ENCODE assay signal across 30 mouse cellular contexts in the genomic region with DNA sequence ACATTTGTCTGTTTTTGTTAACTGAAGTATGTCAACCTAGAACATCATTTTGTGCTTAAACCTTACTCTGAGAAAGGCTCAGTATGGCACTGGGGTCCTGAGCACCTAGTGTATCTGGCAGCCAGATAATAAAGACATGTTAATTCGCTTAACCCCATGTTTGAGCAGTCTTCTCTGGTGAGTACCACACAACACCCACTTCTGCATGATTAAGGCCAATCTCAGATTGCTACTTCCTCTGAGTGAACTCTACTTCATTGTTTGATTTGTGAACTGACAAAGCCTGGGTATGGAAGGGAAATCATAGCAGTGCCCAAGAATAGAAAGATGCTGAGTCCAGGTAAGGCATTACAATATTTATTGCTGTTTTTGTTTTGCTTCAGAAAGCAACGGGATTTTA. TPM values are rescaled to one million over a fixed set of nuclear protein-coding genes. Genes with fewer than 3 reads are reported as not detected.
DNase-seq lines count a peak whose midpoint lies in the region; ATAC-seq and TF ChIP-seq lines count a peak whose summit lies in the region.
"Had no signal": no experiment of that assay in that cellular context is flagged by ENCODE, and none has a peak within 500 bp of the region (broad histone marks: within the 10 kb centered on the region; RNA-seq: fewer than 3 reads in every experiment).

No protein-coding gene starts in this region.

- H3K9me3 ChIP-seq in liver, postnatal 0 days (ENCODE audit: low read length), result no peaks in the 10 kb centered on the region
- no peaks in the 10 kb centered on the region for H3K9me3 ChIP-seq in liver, embryonic 11.5 days (ENCODE audit: control insufficient read depth, low read length)
- H3K9me3 ChIP-seq: embryonic facial prominence, embryonic 13.5 days; embryonic facial prominence, embryonic 15.5 days; forebrain, embryonic 10.5 days; forebrain, embryonic 12.5 days had no signal

- no peak overlapping the region for H3K9ac ChIP-seq in liver, postnatal 0 days (replicated peaks)
- no peak overlapping the region for H3K9ac ChIP-seq in liver, embryonic 11.5 days (ENCODE audit: low read depth, low read length)
- H3K9ac ChIP-seq: embryonic facial prominence, embryonic 13.5 days; embryonic facial prominence, embryonic 15.5 days; forebrain, embryonic 12.5 days had no signal

- no peak overlapping the region for H3K4me2 ChIP-seq in liver, postnatal 0 days (ENCODE audit: low read depth, low read length)
- no peak overlapping the region for H3K4me2 ChIP-seq in liver, embryonic 11.5 days
- H3K4me2 ChIP-seq: embryonic facial prominence, embryonic 13.5 days; embryonic facial prominence, embryonic 15.5 days; forebrain, embryonic 12.5 days had no signal

- no peaks in the 10 kb centered on the region for H3K36me3 ChIP-seq in liver, postnatal 0 days (replicated peaks; ENCODE audit: insufficient read depth, low read length)
- H3K36me3 ChIP-seq in liver, embryonic 11.5 days (ENCODE audit: control insufficient read depth, insufficient read depth, low read length), result no peaks in the 10 kb centered on the region
- H3K36me3 ChIP-seq: embryonic facial prominence, embryonic 13.5 days; embryonic facial prominence, embryonic 15.5 days; forebrain, embryonic 10.5 days; forebrain, embryonic 12.5 days; G1E had no signal

- 54% methylated on average over 2 of the region's 2 CpGs for WGBS in liver, postnatal 0 days (ENCODE audit: insufficient replicate concordance)
- 71% methylated on average over 2 of the region's 2 CpGs for WGBS in liver, embryonic 11.5 days

- no peak overlapping the region for H3K4me3 ChIP-seq in liver, postnatal 0 days (ENCODE audit: low read depth, low read length)
- H3K4me3 ChIP-seq in liver, embryonic 11.5 days (ENCODE audit: low read depth, low read length), result no peak overlapping the region
- H3K4me3 ChIP-seq: embryonic facial prominence, embryonic 13.5 days; embryonic facial prominence, embryonic 15.5 days; erythroblast, embryonic 14.5 days; forebrain, embryonic 10.5 days; forebrain, embryonic 12.5 days had no signal

- TF ChIP-seq EP300 in liver, postnatal 0 days (IDR thresholded peaks at IDR 0.05; ENCODE audit: low read depth), result no peak

- TF ChIP-seq CTCF in liver, postnatal 0 days (IDR thresholded peaks at IDR 0.05; ENCODE audit: low read depth), result no peak

- no peak for ATAC-seq in liver, postnatal 0 days
- no peak for ATAC-seq in liver, embryonic 11.5 days (replicated peaks; ENCODE audit: low FRiP score)
- ATAC-seq: activated CD4-positive, CD25-positive, alpha-beta regulatory T cell, adult 4 months; CD4-positive, CD25-positive, alpha-beta regulatory T cell, adult 4 months; forebrain, embryonic 14.5 days; forebrain, embryonic 16.5 days; Patski had no signal

- DNase-seq in adrenal gland, adult (ENCODE audit: inconsistent age in 2 of 2, low spot score in 1 of 2), result peak; percentile 36 to 81
- DNase-seq in adrenal gland, postnatal 25 days, result no peak
- DNase-seq in adrenal gland, adult 8-10 months, result peak; percentile 14
- DNase-seq in adrenal gland, adult 18-20 months (ENCODE audit: low spot score in 2 of 2), result no peak
- DNase-seq in liver, postnatal 0 days, result no peak
- DNase-seq in liver, embryonic 11.5 days (ENCODE audit: low spot score), result no peak
- DNase-seq: B cell, adult 2 months; cerebellum, adult 11 months; cerebellum, adult 18-20 months; cerebellum, adult 8-10 months; cerebellum, adult 9-11 months; cerebellum, postnatal 14 days; cerebellum, postnatal 36 days; embryo, embryonic 11 days had no signal

- 0 out of 2 replicates have a peak overlapping the region, but pooled peaks have one; percentile 41 for H3K27ac ChIP-seq in liver, postnatal 0 days (ENCODE audit: low read depth)
- no peak overlapping the region for H3K27ac ChIP-seq in liver, embryonic 11.5 days (ENCODE audit: low read depth, low read length)
- H3K27ac ChIP-seq: embryonic facial prominence, embryonic 13.5 days; embryonic facial prominence, embryonic 15.5 days; forebrain, embryonic 10.5 days; forebrain, embryonic 12.5 days had no signal

- H3K4me1 ChIP-seq in liver, postnatal 0 days (ENCODE audit: insufficient read depth), result peaks cover 7% of the 10 kb centered on the region; the same call in 1 of the 2 replicates
- H3K4me1 ChIP-seq in liver, embryonic 11.5 days (replicated peaks; ENCODE audit: control insufficient read depth, insufficient read depth, low read length), result peaks cover 8% of the 10 kb centered on the region
- H3K4me1 ChIP-seq: embryonic facial prominence, embryonic 13.5 days; embryonic facial prominence, embryonic 15.5 days; forebrain, embryonic 10.5 days; forebrain, embryonic 12.5 days had no signal

- H3K27me3 ChIP-seq in liver, postnatal 0 days (ENCODE audit: insufficient read depth, low read length), result no peaks in the 10 kb centered on the region
- no peaks in the 10 kb centered on the region for H3K27me3 ChIP-seq in liver, embryonic 11.5 days (replicated peaks; ENCODE audit: control insufficient read depth, insufficient read depth, low read length)
- H3K27me3 ChIP-seq: CH12.LX; embryonic facial prominence, embryonic 13.5 days; embryonic facial prominence, embryonic 15.5 days; forebrain, embryonic 12.5 days had no signal

RNA-seq across cellular contexts. Expression of gene Hsd3b1, which starts 7.7 kb away (rescaled TPM):
- total RNA-seq in adrenal gland, postnatal 25 days (2021), result 14,240 and 17,479 TPM in 2 replicates
- over 10,000 TPM; 14,159 to 21,140 (median 16,040) TPM for total RNA-seq in adrenal gland, adult 8-10 months (2022)
- total RNA-seq in adrenal gland, adult 18-20 months (2021), result over 10,000 TPM in 1 of 2 experiments, 1,000 to 10,000 TPM in 1; 7,764 to 16,960 TPM
- polyA plus RNA-seq in liver, postnatal 0 days (2015; fragmentation: Nextera tagmentation; extraction: Ambion mirVana), result 56.4 and 60.2 TPM in 2 replicates
- polyA plus RNA-seq in liver, embryonic 11.5 days (2014; fragmentation: Nextera tagmentation; extraction: Ambion mirVana), result 8.3 and 8.4 TPM in 2 replicates
- total RNA-seq: CH12.LX; common myeloid progenitor, adult 5-6 weeks; G1E had no signal
- polyA plus RNA-seq: activated CD4-positive, CD25-positive, alpha-beta regulatory T cell, adult 4 months; CD4-positive, CD25-positive, alpha-beta regulatory T cell, adult 4 months; embryonic facial prominence, embryonic 13.5 days; embryonic facial prominence, embryonic 15.5 days; forebrain, embryonic 14.5 days; forebrain, embryonic 16.5 days; frontal cortex, adult 2 months; G1E; Patski had no signal

RNA-seq across cellular contexts. Expression of gene Hsd3b6, which starts 37.6 kb away (rescaled TPM):
- 59.2 and 81.2 TPM in 2 replicates for total RNA-seq in adrenal gland, postnatal 25 days (2021)
- 100 to 1,000 TPM in 2 of 4 experiments, 10 to 100 TPM in 2; 62.5 to 342 (median 149) TPM for total RNA-seq in adrenal gland, adult 8-10 months (2022)
- 100 to 1,000 TPM in 1 of 2 experiments, 10 to 100 TPM in 1; 78.7 to 201 TPM for total RNA-seq in adrenal gland, adult 18-20 months (2021)
- 0.81 and 1.5 TPM in 2 replicates for polyA plus RNA-seq in liver, postnatal 0 days (2015; fragmentation: Nextera tagmentation; extraction: Ambion mirVana)
- 29.0 and 32.1 TPM in 2 replicates for polyA plus RNA-seq in liver, embryonic 11.5 days (2014; fragmentation: Nextera tagmentation; extraction: Ambion mirVana)
- total RNA-seq: CH12.LX; common myeloid progenitor, adult 5-6 weeks had no signal
- polyA plus RNA-seq: activated CD4-positive, CD25-positive, alpha-beta regulatory T cell, adult 4 months; CD4-positive, CD25-positive, alpha-beta regulatory T cell, adult 4 months; frontal cortex, adult 2 months; G1E had no signal

RNA-seq across cellular contexts. Expression of gene Hao2, which starts 41.2 kb away (rescaled TPM):
- 223 and 290 TPM in 2 replicates for total RNA-seq in adrenal gland, postnatal 25 days (2021)
- 100 to 1,000 TPM; 231 to 398 (median 393) TPM for total RNA-seq in adrenal gland, adult 8-10 months (2022)
- total RNA-seq in adrenal gland, adult 18-20 months (2021), result 100 to 1,000 TPM; 331 to 334 TPM
- 34.5 and 36.6 TPM in 2 replicates for polyA plus RNA-seq in liver, postnatal 0 days (2015; fragmentation: Nextera tagmentation; extraction: Ambion mirVana)
- polyA plus RNA-seq in liver, embryonic 11.5 days (2014; fragmentation: Nextera tagmentation; extraction: Ambion mirVana), result 0.22 and 0.49 TPM in 2 replicates
- total RNA-seq: CH12.LX; common myeloid progenitor, adult 5-6 weeks; G1E had no signal
- polyA plus RNA-seq: activated CD4-positive, CD25-positive, alpha-beta regulatory T cell, adult 4 months; brain, embryonic 14.5 days; CD4-positive, CD25-positive, alpha-beta regulatory T cell, adult 4 months; embryonic facial prominence, embryonic 11.5 days; embryonic facial prominence, embryonic 13.5 days; embryonic facial prominence, embryonic 15.5 days; erythroblast, embryonic 14.5 days; forebrain, embryonic 10.5 days; forebrain, embryonic 14.5 days; forebrain, embryonic 16.5 days; frontal cortex, adult 2 months; G1E; Patski had no signal

Comparison
In these comparisons a context has a peak if more than half of its experiments do, and no peak if none do; other contexts are left out.
1. DNase-seq: peak in adrenal gland, adult (2 of 2) and adrenal gland, adult 8-10 months (single experiment); none in adrenal gland, postnatal 25 days (single experiment), adrenal gland, adult 18-20 months (0 of 2), liver, postnatal 0 days (single experiment) and liver, embryonic 11.5 days (single experiment).